Mouse (Mus musculus) heart, adult 18-20 months (tissue): ENCODE measurements around the gene Gm49383. TPM values are rescaled to one million over a fixed set of nuclear protein-coding genes. Genes with fewer than 3 reads are reported as not detected.
A peak's percentile ranks its signal among the peaks of the same experiment; 100 is the strongest.

Experiments used
- DNase-seq, 2 experiments: peaks; one replicate each; pipeline ENCODE4 v3.0.0; 2021 to 2022; ENCODE audit warnings: mixed read lengths in 1 of 2
- long read RNA-seq, 2 experiments: library from polyadenylated mRNA; stranded (forward); transcript quantifications; one replicate each; pipeline ENCODE4 v2.0.0; 2021
- total RNA-seq, 2 experiments: library from RNA; stranded (reverse); gene quantifications; 2 replicates each; pipeline ENCODE4 v1.2.3; 2021

Gm49383 gene
- 1 to 10 TPM; 2.8 to 3.1 TPM for total RNA-seq
- long read RNA-seq, experiment 1 = 0 reads
- long read RNA-seq, experiment 2 = 0 reads

GRCm38 (mm10) chr12:69196444-69197377 is at the start of gene Gm49383:
Gm49383 (minus strand) TSS chr12:69197104.
- DNase-seq = peak; percentile 77 to 78

- DNase-seq = peak; percentile 78 to 85
Measured at GRCm38 (mm10) chr12:69241771-69242431, 45.0 kb upstream of the Gm49383 start.

- DNase-seq = no peak
Measured at GRCm38 (mm10) chr12:69241405-69241770, 44.5 kb upstream of the Gm49383 start.

GRCm38 (mm10) chr12:69240876-69241275 is 44.0 kb upstream of the Gm49383 start, which contains the start of gene Klhdc1:
Klhdc1 (plus strand) TSS chr12:69241176.
- no peak for DNase-seq

- DNase-seq = no peak
Measured at GRCm38 (mm10) chr12:69238284-69238683, 41.4 kb upstream of the Gm49383 start.

GRCm38 (mm10) chr12:69235782-69236181 is 38.9 kb upstream of the Gm49383 start:
- no peak for DNase-seq

GRCm38 (mm10) chr12:69229251-69229650 is 32.3 kb upstream of the Gm49383 start:
- DNase-seq = peak in 1 of 2 experiments; percentile 10

GRCm38 (mm10) chr12:69227776-69228466 is 31.0 kb upstream of the Gm49383 start, which contains the start of gene Pole2:
Pole2 (minus strand) TSS chr12:69228195.
- DNase-seq = peak; percentile 91 to 96

- no peak for DNase-seq
Measured at GRCm38 (mm10) chr12:69220613-69221277, 23.8 kb upstream of the Gm49383 start.

GRCm38 (mm10) chr12:69216587-69216986 is 19.7 kb upstream of the Gm49383 start:
- no peak for DNase-seq

GRCm38 (mm10) chr12:69215000-69215785 is 18.3 kb upstream of the Gm49383 start:
- peak; percentile 73 to 86 for DNase-seq

GRCm38 (mm10) chr12:69214393-69214792 is 17.5 kb upstream of the Gm49383 start:
- DNase-seq = no peak

GRCm38 (mm10) chr12:69213186-69213777 is 16.4 kb upstream of the Gm49383 start:
- DNase-seq = no peak

- DNase-seq = peak in 1 of 2 experiments; percentile 31
Measured at GRCm38 (mm10) chr12:69211057-69211456, 14.2 kb upstream of the Gm49383 start.

GRCm38 (mm10) chr12:69210056-69210979 is 13.4 kb upstream of the Gm49383 start:
- DNase-seq = peak in 1 of 2 experiments; percentile 25

- no peak for DNase-seq
Measured at GRCm38 (mm10) chr12:69208520-69208919, 11.6 kb upstream of the Gm49383 start.

GRCm38 (mm10) chr12:69207926-69208325 is 11.0 kb upstream of the Gm49383 start:
- no peak for DNase-seq

GRCm38 (mm10) chr12:69207396-69207795 is 10.5 kb upstream of the Gm49383 start:
- DNase-seq = no peak
